Mouse (Mus musculus): ENCODE measurements at regions not wholly inside any gene's neighbourhood (a gene's known extent, or its start where the extent isn't known, plus 50 kb on each side); places are given as distances from the start of the nearest gene placed in this dataset.

- no peak for DNase-seq (ENCODE audit: low spot score in 2 of 2)
Observed at GRCm38 (mm10) chr14:101267536-101267935, 67.4 kb upstream of the Prr30 start.
